Mouse (Mus musculus) forebrain, postnatal 0 days (tissue): Measurements from ENCODE around the gene Ppil3. TPM values are rescaled to one million over a fixed set of nuclear protein-coding genes. Genes with fewer than 3 reads are reported as not detected.

Experiments
- ATAC-seq: fragments of 200-750 bp; cut with Nextera tagmentation; 2 replicates; pipeline ENCODE4 v1.8.0; 2017; ENCODE audit warnings: mild to moderate bottlenecking, moderate library complexity
- DNase-seq: peaks from one replicate; pipeline ENCODE4 v3.0.0-alpha.2; 2015
- H3K27ac ChIP-seq: fragments of 300-500 bp; sonication (generic); 2 replicates; pipeline ENCODE4 v1.5.1; 2014; ENCODE audit warnings: low read depth, mild to moderate bottlenecking, antibody characterized with exemption, low read length, moderate library complexity, mixed read lengths
- H3K27me3 ChIP-seq: fragments of 300-500 bp; sonication (generic); 2 replicates; pipeline ENCODE4 v1.6.1; 2014; ENCODE audit warnings: mild to moderate bottlenecking, low read length, mixed read lengths; ENCODE audit not compliant: insufficient read depth
- H3K36me3 ChIP-seq: fragments of 300-500 bp; sonication (generic); 2 replicates; pipeline ENCODE4 v1.6.1; 2014; ENCODE audit warnings: mild to moderate bottlenecking, moderate library complexity; ENCODE audit not compliant: insufficient read depth
- H3K4me1 ChIP-seq: fragments of 300-500 bp; sonication (generic); 2 replicates; pipeline ENCODE4 v1.6.1; 2014; ENCODE audit warnings: antibody characterized with exemption; ENCODE audit not compliant: insufficient read depth
- H3K4me2 ChIP-seq: fragments of 300-500 bp; sonication (generic); 2 replicates; pipeline ENCODE4 v1.6.1; 2014; ENCODE audit warnings: low read depth, mild to moderate bottlenecking, moderate library complexity
- H3K4me3 ChIP-seq: fragments of 300-500 bp; sonication (generic); 2 replicates; pipeline ENCODE4 v1.5.1; 2014; ENCODE audit warnings: low read depth, low read length, mixed read lengths
- H3K9ac ChIP-seq: fragments of 300-500 bp; sonication (generic); 2 replicates; pipeline ENCODE4 v1.6.1; 2014; ENCODE audit warnings: mild to moderate bottlenecking
- H3K9me3 ChIP-seq: fragments of 300-500 bp; sonication (generic); 2 replicates; pipeline ENCODE4 v1.6.1; 2016; ENCODE audit warnings: low read length
- CTCF ChIP-seq: sonication (generic); IDR thresholded peaks from 2 replicates; pipeline ENCODE4 v1.5.1; 2016; ENCODE audit warnings: antibody characterized with exemption, control low read depth, low read depth
- WGBS: fragments of 180-500 bp; shearing (Covaris S2); extraction: QIAGEN DNeasy Blood & Tissue Kit; methylation state at CpG from one replicate; pipeline ENCODE4 v1.1.7; 2014; 5-methylcytosine and 5-hydroxymethylcytosine counted together
- polyA plus RNA-seq: library from polyadenylated mRNA; unstranded; fragments of >200 nt; fragmentation: Nextera tagmentation; extraction: Ambion mirVana; gene quantifications from 2 replicates; pipeline ENCODE4 v1.2.1, GENCODE M21; 2015
- total RNA-seq: library from RNA; depleted of rRNA; stranded (reverse); fragments of >200 nt; gene quantifications from 2 replicates; pipeline ENCODE4 v1.2.3, GENCODE M21; 2014; rRNA removed

Ppil3 gene
- total and polyA plus RNA-seq, 2 experiments from 2014 or later: 29.0 to 55.4 TPM

GRCm38 (mm10) chr1:58382586-58383281 is 62.6 kb downstream of the Ppil3 start:
- H3K9me3 ChIP-seq: no peaks in the 10 kb centered on the region
- TF ChIP-seq CTCF: no peak
- H3K36me3 ChIP-seq: no peaks in the 10 kb centered on the region
- H3K27me3 ChIP-seq: no peaks in the 10 kb centered on the region
- ATAC-seq (no peak), DNase-seq (no peak)
- H3K4me2 ChIP-seq: no peak overlapping the region
- no peak overlapping the region for H3K27ac ChIP-seq
- no peak overlapping the region for H3K9ac ChIP-seq
- H3K4me1 ChIP-seq: no peaks in the 10 kb centered on the region
- no peak overlapping the region for H3K4me3 ChIP-seq
- 83% methylated on average over 5 of the region's 5 CpGs for WGBS

Other genes starting within 250 kb of the Ppil3 start
- gene Aox4, start 235.1 kb downstream of the Ppil3 start, total RNA-seq: 0.95 and 1.8 TPM in 2 replicates
- 1.0 and 1.2 TPM in 2 replicates for gene Aox4, start 235.1 kb downstream of the Ppil3 start, polyA plus RNA-seq
- 0.05 TPM in 1 of 2 replicates, not detected in the other for gene Aox2, start 167.2 kb downstream of the Ppil3 start, total RNA-seq
- not detected in 2 replicates for gene Aox2, start 167.2 kb downstream of the Ppil3 start, polyA plus RNA-seq
- gene Bzw1, start 52.6 kb downstream of the Ppil3 start, total RNA-seq: 322 and 340 TPM in 2 replicates
- gene Bzw1, start 52.6 kb downstream of the Ppil3 start, polyA plus RNA-seq: 344 and 354 TPM in 2 replicates
- 121 and 143 TPM in 2 replicates for gene Clk1, start 21.4 kb downstream of the Ppil3 start, total RNA-seq
- 62.6 and 86.0 TPM in 2 replicates for gene Clk1, start 21.4 kb downstream of the Ppil3 start, polyA plus RNA-seq
- 41.6 and 46.8 TPM in 2 replicates for gene Nif3l1, start 335 bp downstream of the Ppil3 start, total RNA-seq
- 41.5 and 48.5 TPM in 2 replicates for gene Nif3l1, start 335 bp downstream of the Ppil3 start, polyA plus RNA-seq
- gene Orc2, start 59.6 kb upstream of the Ppil3 start, total RNA-seq: 24.1 and 68.5 TPM in 2 replicates
- 17.0 and 21.6 TPM in 2 replicates for gene Orc2, start 59.6 kb upstream of the Ppil3 start, polyA plus RNA-seq
- gene Fam126b, start 140.8 kb upstream of the Ppil3 start, total RNA-seq: 19.3 and 25.4 TPM in 2 replicates
- 5.4 and 12.5 TPM in 2 replicates for gene Fam126b, start 140.8 kb upstream of the Ppil3 start, polyA plus RNA-seq
- 98.4 and 118 TPM in 2 replicates for gene Ndufb3, start 140.9 kb upstream of the Ppil3 start, total RNA-seq
- gene Ndufb3, start 140.9 kb upstream of the Ppil3 start, polyA plus RNA-seq: 198 and 249 TPM in 2 replicates